Mouse (Mus musculus) kidney, adult 8-10 months (tissue): ENCODE measurements around the gene Gabrr3.
"Not testable (repeated sequence)": the region's sequence is repeated elsewhere in the genome, so short reads cannot be mapped to it uniquely, and the experiment has no call there.

Experiments used
- DNase-seq, 2 experiments: peaks; one replicate each; pipeline ENCODE4 v3.0.0; 2022

Gene Gabrr3

GRCm38 (mm10) chr16:59407032-59407431, at the start of gene Gabrr3:
TSS of gene Gabrr3 (plus strand) at chr16:59407332.
- DNase-seq = no peak

- no peak for DNase-seq
These were observed 43.2 kb upstream of the Gabrr3 start, which contains the start of gene Olfr209 for GRCm38 (mm10) chr16:59363893-59364292. TSS of gene Olfr209 (minus strand) at chr16:59363993.

GRCm38 (mm10) chr16:59393300-59393699, 13.8 kb upstream of the Gabrr3 start:
- no peak for DNase-seq

- DNase-seq = no peak
These were observed 6.0 kb upstream of the Gabrr3 start for GRCm38 (mm10) chr16:59401102-59401501.

GRCm38 (mm10) chr16:59401985-59402384, 5.1 kb upstream of the Gabrr3 start:
- no peak for DNase-seq

- DNase-seq = peak in 1 of 2 experiments; percentile 11
These were observed 3.4 kb upstream of the Gabrr3 start for GRCm38 (mm10) chr16:59403684-59404083.

- DNase-seq = no peak
These were observed 2.3 kb upstream of the Gabrr3 start for GRCm38 (mm10) chr16:59404798-59405197.

GRCm38 (mm10) chr16:59409341-59409748, 2.2 kb downstream of the Gabrr3 start:
- DNase-seq = no peak

- DNase-seq = no peak
These were observed 2.7 kb downstream of the Gabrr3 start for GRCm38 (mm10) chr16:59409800-59410199.

- no peak for DNase-seq
These were observed 6.3 kb downstream of the Gabrr3 start for GRCm38 (mm10) chr16:59413475-59413874.

GRCm38 (mm10) chr16:59420237-59420866, 13.2 kb downstream of the Gabrr3 start:
- DNase-seq = no peak

- peak; percentile 39 to 73 for DNase-seq
These were observed 13.7 kb downstream of the Gabrr3 start for GRCm38 (mm10) chr16:59420867-59421251.

GRCm38 (mm10) chr16:59421571-59422345, 14.6 kb downstream of the Gabrr3 start:
- no peak for DNase-seq

GRCm38 (mm10) chr16:59427960-59428359, 20.8 kb downstream of the Gabrr3 start:
- no peak for DNase-seq

- DNase-seq = no peak
These were observed 26.0 kb downstream of the Gabrr3 start for GRCm38 (mm10) chr16:59433181-59433580.

- DNase-seq = peak; percentile 19 to 21
These were observed 37.9 kb downstream of the Gabrr3 start for GRCm38 (mm10) chr16:59444880-59445559.

- DNase-seq = no peak
These were observed 41.0 kb downstream of the Gabrr3 start for GRCm38 (mm10) chr16:59448181-59448580.

- DNase-seq = no peak
These were observed 42.0 kb downstream of the Gabrr3 start for GRCm38 (mm10) chr16:59449092-59449491.

- no peak for DNase-seq
These were observed 44.7 kb downstream of the Gabrr3 start for GRCm38 (mm10) chr16:59451813-59452212.

- not testable (repeated sequence) for DNase-seq
These were observed 52.2 kb downstream of the Gabrr3 start for GRCm38 (mm10) chr16:59459259-59459861.

- DNase-seq = no peak
These were observed 56.4 kb downstream of the Gabrr3 start for GRCm38 (mm10) chr16:59463567-59463966.

- DNase-seq = no peak
These were observed 56.8 kb downstream of the Gabrr3 start for GRCm38 (mm10) chr16:59463973-59464372.

- DNase-seq = no peak
These were observed 62.7 kb downstream of the Gabrr3 start for GRCm38 (mm10) chr16:59469846-59470245.
